Mouse (Mus musculus): ENCODE measurements around the gene Reep3.

The Reep3 gene

DNA sequence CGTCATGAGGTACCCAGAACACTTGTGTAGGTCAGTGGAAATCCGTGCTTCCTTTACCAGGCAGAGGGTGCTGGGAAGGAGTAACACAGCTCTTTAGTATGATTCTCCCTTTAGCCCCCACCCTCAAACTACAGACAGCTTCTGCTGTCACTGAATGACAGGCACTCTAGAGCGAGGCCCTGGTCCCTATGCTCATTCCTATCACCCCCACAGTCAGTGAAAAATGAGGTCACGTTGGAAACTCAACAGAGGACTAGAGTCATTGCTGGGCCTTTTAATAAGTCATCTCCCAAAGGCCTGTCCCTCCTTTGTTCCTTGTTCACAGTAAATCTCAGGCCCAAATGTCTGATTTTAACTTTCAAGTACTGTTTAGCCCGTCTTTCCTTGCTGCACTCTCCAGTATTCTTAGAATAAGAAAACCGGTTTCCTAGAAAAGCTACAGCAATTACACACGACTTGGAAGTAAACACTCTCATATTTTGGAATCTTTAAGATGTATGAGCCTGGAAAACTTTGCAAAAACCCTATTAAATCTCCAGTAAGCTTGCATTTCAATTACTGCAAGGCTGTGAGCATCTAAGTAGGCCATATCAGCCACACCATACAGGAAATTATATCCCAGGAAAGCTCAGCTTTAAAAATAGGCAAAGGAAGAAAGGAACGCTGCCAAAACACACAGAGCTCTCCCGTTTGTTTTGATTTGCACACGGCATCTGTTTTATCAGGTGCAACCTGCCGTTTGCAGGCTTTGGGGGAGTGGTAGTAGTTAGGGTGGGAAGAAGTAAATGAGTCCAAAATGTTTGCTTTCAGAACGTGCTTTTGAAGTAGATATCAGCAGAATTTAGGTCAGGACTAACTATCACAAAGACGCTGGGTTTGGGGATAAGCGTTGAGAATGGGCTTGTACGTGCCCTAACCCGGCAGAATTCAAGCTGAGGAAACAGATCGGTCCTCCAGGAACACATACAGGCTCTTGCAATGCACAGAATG lies 40.6 kb downstream of the Reep3 start:
- DNase-seq (ENCODE audit: extremely low read depth, insufficient read length, low spot score): no peak

DNA sequence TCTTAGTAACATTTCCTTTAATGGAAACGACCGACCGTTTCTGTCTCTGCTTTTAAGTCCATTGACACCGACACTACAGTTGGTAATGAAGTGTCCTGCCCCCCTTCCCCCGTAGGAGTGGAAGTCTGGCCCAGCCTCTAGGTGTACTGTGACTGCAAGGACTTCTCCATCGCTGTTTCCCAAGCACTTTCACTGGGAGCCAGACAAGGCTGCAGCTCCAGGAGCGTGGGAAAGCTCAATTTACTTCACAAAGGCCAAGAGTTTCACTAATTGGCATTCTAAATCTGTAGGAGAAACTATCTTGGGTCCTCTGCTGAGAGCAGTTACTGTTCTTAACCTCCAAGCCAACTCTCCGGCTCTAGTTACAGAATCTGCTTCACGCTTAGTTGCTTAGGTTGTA lies 43.3 kb downstream of the Reep3 start:
- DNase-seq (ENCODE audit: extremely low read depth, insufficient read length, low spot score): no peak

DNA sequence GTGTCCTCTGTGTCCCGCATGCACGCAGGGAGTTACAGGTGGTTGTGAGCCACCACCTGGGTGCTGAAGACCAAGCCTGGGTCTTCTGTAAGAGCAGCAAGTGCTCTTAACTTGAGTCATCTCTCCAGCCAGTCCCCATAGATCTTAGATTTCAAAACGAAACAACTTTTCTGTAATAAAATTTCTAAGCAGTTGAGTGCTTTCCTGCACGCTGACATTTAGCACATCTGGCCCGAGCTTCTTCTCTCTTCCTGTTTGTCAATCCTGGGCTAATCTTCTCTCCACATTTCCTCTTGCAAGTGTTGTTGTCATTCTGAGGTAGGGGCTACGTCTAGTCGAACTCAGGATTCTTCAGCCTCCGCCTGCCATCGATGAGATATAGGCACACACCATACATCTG lies 44.3 kb downstream of the Reep3 start:
- DNase-seq (ENCODE audit: extremely low read depth, insufficient read length, low spot score): no peak

DNA sequence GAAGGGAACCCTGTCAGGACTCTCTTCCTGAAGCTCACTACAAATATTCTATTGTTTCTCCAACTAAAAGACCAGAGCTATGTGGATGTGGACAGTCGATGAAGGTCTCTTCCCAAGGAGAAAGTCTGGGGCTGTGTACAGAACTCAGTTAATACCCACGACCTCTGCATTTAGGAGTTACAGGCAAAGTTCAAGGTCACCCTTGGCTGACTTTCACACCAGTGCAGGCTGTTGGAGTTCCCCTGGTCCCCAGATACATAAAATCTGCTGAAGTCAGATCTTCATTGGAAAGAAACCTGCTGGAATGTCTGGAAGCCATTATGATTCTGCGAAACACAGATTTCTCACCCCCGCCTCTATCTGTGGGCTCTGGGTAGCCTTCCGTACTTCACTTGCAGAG lies 45.3 kb downstream of the Reep3 start:
- DNase-seq (ENCODE audit: extremely low read depth, insufficient read length, low spot score): no peak

DNA sequence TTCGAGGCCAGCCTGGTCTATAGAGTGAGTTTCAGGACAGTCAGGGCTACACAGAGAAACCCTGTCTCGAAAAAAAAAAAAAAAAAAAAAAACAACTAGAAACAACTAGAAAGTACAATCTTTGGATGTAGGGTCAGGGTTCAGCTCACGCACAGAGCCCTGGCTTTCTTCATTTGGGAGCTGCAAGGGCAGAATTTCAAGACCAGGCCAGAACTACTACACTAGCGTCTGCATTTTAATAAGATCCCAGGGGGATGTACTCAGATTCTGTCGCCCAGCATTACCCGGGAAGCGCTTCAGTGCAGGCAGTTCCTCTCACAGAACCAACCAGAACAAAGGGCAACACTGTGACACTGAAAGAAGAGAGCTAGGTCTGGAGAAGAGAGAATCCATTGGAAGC lies 46.0 kb downstream of the Reep3 start:
- DNase-seq (ENCODE audit: extremely low read depth, insufficient read length, low spot score): no peak

DNA sequence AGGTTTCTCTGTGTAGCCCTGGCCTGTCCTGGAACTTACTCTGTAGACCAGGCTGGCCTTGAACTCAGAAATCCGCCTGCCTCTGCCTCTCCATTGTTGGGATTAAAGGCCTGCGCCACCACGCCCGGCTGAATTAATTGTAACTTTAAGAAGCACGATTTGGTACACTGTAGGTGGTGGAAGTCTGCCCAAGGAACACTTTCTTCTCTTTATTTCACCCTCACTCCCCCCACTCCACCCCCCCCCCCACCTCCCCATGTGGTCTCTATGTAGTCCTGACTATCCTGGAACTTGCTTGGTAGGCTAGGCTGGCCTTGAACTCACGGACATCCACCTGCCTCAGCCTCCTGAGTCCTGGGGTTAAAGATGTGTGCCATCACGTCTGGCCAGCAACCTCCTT lies 47.1 kb downstream of the Reep3 start:
- no peak for DNase-seq (ENCODE audit: extremely low read depth, insufficient read length, low spot score)

DNA sequence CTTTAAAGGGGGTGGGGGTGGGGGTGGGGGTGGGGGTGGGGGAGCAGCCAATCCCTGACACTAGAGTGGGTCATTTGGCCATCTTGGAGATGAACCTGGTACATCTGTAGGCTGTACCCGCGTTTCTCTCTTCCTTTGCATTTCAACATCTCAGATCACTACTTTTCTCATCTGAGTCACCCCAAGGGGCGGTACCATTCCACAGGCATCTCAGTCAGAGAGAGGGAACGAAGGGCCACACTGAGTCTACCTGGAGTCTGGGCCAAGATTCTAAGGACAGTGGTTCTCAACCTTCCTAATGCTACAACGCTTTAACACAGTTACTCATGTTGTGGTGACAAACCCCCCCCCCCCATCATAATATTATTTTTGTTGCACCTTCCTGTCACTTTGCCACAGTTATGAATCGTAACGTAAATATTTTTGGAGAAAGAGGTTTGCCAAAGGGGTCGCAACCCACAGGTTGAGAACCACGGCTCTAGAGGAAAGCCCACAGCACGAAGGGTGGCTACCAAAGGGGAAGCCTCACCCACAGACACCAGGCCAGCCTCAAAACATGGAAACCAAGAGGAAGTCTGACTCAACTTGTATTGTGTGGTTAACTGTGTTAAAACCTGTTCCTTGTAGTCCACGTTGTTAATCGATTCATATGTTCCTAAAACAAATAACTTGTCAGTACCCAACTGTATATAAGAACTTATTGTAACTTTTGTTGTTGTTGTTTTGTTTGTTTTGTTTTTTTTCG lies 47.7 kb downstream of the Reep3 start:
- DNase-seq (ENCODE audit: extremely low read depth, insufficient read length, low spot score): peak; percentile 28

DNA sequence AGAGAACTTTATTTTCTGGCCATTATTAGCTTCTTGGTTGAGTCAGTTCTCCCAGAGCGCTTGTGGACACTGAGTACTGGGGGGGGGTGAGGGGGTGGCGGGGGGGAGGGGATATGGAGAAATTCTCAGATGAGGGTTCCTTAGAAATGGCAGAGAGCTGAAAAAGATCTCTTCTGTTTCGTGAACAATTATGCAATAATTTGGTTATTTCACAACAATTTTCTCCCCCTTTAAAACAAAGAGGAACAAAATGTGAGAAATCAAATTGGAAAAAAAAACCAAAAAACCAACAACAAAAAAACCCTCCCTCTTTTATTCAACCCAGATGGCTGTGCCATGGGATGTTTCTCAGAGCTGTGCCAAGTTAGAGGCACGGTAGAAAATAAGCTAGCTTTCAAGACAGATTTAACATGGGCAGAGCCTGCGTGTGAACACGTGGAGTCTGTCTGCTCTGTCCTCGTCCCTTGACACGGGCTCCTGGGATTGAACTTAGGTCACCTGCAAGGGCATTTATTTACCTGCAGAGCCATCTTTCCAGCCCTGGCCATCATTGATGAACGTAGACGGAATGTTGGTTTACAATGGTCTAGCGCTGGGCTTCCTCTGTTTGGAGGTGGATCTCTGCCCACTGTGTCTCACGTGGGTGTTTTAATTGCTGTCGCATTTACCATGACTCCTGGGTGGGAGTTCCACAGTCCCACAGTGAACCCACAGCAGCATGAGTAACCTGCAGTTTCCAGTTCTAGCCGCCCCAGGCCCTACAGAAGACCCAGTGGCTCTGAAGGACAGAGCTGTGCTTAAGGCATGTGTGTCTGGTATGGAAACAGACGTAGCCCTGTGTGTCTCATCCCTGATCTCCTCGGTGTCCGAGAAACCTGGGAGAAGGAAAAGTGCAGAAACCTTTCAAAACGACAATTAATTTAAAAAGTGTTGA lies 48.8 kb downstream of the Reep3 start:
- DNase-seq (ENCODE audit: extremely low read depth, insufficient read length, low spot score): no peak

DNA sequence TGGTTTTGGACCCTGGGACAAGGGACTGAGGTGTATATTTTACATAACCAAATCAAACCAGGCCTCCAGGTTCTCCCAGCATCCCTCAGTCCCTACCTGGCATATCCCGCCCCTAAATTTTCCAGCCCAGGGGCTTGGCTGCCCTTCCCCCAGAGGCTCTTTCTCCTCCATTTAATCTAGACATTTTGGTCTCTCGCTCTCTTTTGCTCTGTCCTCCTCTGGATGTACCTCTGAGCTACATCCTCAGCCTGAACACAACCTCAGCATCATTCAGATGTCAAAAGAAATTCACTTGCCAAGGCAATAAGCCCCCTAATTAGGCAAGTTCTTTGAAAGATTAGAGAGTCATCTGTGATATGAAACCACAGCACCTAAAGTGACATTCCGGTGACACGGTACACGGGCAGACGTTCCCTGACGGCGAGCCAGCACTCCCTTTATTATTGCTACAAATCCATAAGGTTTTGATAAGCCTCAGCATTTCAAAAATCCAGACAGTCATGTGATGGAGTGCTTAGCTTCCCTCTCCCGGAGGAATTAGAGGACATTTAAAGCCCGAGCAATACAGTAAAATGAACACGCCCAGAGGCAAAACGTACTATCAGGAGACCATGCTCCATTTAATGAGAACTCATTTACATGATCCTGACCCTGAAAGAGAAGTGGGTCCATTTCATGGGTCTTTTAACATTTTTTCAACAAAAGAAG lies 51.4 kb downstream of the Reep3 start:
- no peak for DNase-seq (ENCODE audit: extremely low read depth, insufficient read length, low spot score)

DNA sequence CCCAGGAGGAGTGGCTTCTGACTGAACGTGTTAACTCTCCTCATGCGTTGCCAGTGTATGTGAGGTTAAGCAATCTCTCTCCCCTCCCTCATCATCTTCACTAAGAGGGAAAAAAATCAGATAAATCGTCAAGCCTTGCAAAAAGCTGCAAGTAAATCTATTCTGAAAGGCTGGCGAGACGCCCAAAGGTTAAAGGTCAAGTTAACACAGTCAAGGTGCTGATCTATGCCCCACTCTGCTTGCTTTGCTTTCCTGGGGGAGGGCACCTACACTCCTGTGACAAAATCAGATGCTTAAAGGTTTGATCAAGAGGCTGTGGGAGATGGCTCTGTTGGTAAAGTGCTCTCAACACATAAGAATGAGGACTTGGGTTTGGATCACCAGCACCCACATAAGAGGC lies 52.4 kb downstream of the Reep3 start:
- no peak for DNase-seq (ENCODE audit: extremely low read depth, insufficient read length, low spot score)

DNA sequence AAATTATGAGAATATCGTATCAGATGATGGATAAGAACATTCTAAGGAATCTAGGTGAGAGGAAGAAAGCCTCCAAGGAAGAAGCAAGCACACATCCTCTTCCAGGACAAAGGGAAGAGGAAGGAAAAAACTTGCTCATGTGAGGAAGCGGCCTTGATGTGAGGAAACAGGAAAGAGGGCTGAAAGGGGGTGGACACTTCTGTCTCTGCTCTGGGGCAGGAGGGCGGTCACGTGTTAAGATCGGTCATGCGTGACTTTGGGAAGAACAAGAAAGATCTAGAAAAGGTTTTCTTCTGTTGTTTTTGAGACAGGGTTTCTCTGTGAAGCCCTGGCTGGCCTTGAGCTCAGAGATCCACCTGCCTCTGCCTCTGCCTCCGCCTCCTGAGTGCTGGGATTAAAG lies 53.5 kb downstream of the Reep3 start:
- no peak for DNase-seq (ENCODE audit: extremely low read depth, insufficient read length, low spot score)

DNA sequence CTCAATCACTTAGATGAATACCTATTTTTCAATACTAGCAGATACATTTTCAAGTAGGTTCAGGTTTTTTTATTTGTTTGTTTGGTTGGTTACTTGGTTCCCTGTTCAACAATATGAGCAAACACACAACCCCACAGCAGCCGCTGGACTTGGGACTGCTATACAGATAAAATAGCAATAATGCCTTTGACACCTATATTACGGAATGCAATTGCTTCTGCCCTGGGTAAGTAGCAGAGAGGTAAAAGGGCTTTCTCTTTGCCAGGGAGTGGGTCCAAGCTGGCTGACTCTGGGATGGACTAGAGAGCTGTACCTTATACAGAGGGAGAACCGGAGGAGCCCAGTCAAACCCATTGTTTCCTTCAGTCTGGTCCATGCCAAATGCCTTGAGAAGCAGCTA lies 56.3 kb downstream of the Reep3 start:
- no peak for DNase-seq (ENCODE audit: extremely low read depth, insufficient read length, low spot score)

DNA sequence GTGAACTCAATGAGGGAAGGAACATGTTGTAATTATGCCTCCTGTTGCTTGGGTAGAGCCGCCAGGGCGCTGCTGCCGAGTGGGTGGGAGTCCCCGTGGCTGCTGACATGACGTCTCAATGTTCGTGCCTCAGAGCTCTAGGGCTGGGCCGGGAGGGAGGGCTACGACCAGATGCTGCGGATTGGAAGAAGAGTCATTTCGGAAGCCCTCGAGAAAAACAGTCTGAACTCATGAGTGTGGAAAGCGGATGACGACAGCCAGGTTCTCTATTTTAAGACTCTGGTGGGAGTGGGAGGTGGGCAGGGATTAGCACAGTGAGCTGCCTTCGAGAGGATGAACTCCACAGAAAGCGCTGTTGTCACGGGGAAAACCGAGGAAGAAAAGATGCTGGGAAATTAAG lies 57.7 kb downstream of the Reep3 start:
- no peak for DNase-seq (ENCODE audit: extremely low read depth, insufficient read length, low spot score)

DNA sequence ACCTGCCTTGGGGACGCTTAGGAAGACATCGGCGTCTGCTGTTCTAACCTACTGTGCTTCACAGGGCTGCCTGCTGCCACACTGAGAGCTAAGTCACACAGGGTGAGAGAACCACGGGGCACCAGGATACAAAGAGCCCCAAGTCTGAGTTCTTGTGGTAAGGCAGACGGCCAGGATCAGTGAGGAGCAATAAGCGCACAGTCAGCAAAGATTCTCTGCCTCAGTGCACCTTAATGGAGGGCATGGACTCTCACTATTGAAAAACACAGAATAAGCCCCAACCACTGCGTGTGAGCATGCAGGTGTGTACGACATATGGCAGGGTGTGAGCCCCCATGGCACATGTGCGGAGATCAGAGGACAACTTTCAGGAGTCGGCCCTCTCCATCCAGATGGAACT lies 60.2 kb downstream of the Reep3 start:
- no peak for DNase-seq (ENCODE audit: extremely low read depth, insufficient read length, low spot score)

DNA sequence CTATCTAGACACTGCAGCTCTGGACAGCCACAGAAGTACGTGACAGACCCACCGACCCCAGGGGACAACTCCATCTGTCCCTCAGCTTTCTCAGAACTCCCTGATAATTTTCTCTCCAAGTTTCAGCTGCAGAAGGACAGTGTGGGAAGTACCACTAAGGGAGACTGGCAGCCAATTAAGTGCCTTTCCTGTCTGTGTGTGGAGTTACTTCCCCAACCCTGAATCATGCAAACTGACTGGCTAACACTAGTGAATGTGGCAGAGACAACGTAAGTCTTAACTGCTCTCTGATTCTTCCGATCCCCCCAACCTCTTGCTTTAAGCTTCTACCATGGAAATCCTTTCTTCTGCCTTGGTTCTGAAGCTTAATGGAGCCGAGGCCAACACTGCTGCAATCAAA lies 60.6 kb downstream of the Reep3 start:
- DNase-seq (ENCODE audit: extremely low read depth, insufficient read length, low spot score): no peak

DNA sequence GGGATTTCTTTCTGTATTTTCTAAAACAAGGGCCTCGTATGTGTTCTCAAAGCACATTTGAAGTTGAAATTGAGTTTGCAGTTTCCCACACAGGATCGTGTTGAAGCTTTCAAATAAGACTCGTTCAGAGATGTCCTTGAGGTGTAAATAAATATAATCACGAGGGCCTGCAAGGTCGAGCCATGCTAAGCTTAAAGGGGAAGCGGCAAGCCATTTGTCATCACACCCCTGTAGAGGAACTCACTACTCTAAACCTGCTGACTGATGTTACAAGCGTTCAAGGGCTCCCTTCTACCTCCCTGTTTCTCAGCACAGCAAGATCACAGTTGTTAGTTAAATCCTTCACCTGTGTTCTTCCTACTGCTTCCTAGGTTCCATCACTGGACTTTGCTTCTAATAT lies 65.6 kb downstream of the Reep3 start:
- no peak for DNase-seq (ENCODE audit: extremely low read depth, insufficient read length, low spot score)

DNA sequence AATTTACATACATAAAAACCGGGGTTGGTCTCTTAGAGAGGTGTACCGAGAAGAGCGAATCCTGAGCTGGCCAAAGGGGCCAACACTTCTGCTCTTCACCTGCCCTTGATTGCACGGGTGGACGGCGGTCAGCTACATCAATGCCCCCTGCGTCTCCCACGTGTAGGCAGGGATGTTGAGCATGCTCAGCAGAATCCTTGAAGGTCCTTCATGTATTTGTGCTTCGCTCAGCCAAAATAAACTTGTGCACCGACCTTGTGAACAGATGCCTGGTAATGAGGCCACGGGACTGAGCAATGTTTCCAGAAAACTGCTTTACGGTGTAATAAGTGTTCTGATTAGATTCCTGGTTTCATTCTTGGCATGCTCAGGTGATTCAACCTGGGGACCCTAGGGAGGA lies 67.4 kb downstream of the Reep3 start:
- no peak for DNase-seq (ENCODE audit: extremely low read depth, insufficient read length, low spot score)

DNA sequence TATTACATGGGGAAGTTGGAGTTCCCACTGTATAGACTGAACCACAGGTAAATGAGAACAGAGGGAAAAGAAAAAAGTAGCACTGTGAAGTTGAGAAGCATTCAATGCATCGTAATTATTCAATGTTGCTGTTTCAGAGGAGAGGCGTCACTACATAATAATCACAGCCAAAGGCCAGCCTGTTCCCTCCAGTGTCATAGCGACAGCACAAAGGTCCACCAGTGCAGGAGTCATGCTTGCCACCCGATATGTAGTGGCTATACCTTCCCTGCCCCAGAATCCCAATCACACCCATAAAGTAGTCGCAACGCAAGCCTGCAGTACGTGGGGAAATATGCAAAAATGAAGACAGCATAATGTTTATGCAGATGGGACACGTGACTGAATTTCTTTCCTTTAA lies 70.4 kb downstream of the Reep3 start:
- no peak for DNase-seq (ENCODE audit: extremely low read depth, insufficient read length, low spot score)

DNA sequence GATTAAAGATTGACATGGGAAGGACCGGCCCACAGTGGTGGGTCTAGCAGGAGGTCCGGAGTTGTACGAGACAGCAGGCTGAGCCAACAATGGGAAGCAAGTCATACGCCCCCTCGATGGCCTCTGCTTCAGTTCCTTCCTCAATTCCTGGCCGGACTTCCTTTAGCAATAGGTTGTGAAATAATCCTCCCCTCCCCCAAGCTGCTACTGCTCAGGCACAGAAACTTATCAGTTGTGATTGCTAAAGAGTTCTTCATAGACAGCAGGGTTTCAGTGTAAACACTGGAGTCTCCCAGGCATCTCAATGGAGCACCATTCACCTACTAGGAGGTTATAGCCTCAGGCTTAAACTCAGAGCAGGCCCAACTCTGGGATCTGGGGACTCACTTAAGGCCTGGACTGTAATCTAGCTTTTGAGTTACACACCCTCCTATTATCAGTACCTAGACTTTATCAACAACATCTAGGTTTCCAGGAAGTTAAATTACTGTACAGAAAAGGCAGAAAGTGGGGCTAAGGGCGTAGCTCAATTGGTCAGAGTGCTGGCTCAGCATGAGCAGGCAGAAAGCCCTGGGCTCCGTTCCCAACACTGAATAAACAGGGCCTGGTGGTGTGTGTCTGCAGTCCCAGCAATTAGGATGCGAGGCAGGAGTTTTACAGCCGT lies 71.0 kb downstream of the Reep3 start:
- no peak for DNase-seq (ENCODE audit: extremely low read depth, insufficient read length, low spot score)

DNA sequence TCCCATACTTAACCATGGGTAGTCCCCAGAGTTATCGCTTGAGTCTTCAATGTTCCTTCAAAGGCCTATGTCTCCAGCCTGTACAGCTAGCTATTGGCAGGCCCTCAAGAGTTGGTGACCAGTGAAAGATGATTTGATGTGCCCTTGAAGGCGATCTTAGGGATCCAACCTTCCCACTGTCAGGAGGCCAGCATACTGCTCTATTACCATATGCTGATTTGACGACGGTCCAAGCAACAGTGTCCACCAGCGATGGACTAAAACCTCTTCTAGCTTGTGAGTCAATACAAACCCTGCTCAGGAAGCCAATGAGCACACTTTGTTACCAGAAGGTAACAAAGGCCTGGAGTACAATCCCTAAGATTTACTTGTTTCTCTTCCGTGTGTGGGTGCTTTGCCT lies 72.4 kb downstream of the Reep3 start:
- no peak for DNase-seq (ENCODE audit: extremely low read depth, insufficient read length, low spot score)
